In the genomic region with DNA sequence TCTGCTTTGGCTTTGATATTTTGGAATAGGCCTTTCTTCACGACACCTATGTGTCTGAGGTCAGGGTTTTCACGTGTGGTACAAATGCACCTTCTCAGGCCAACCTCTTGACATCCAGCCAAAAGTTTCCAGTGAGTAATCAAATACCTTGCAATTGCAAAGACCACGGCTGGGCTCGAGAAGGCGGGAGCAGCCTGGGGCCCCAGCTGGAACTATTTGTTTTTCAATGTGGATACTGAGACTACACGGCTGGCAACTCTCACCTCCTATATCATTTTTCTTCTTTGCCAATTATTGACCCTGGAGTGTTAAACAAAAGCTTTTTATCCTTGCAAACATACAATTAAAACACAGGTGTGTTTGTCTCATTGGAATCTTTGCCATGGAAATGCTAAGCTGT, we compare ENCODE assay signal across 20 mouse cellular contexts.
"Had no signal": no experiment of that assay in that cellular context is flagged by ENCODE, and none has a peak within 500 bp of the region (broad histone marks: within the 10 kb centered on the region; RNA-seq: fewer than 3 reads in every experiment).

No protein-coding gene starts in this region.

- H3K9me3 ChIP-seq: limb, embryonic 12.5 days; limb, embryonic 15.5 days; lung, embryonic 15.5 days; midbrain, embryonic 10.5 days; midbrain, embryonic 13.5 days; neural tube, embryonic 13.5 days had no signal

- ATAC-seq: inflammation-experienced regulatory T-cells, adult 6 months; intestine, embryonic 16.5 days; liver, postnatal 0 days; midbrain, embryonic 13.5 days; midbrain, embryonic 16.5 days had no signal

- H3K9ac ChIP-seq: limb, embryonic 12.5 days; limb, embryonic 15.5 days; liver, embryonic 14.5 days; liver, postnatal 0 days; lung, embryonic 15.5 days; midbrain, embryonic 13.5 days; neural tube, embryonic 13.5 days had no signal

- H3K4me1 ChIP-seq: limb, embryonic 12.5 days; limb, embryonic 15.5 days; lung, embryonic 15.5 days; megakaryocyte, embryonic 14.5 days; midbrain, embryonic 10.5 days; midbrain, embryonic 13.5 days; neural tube, embryonic 13.5 days had no signal

- H3K36me3 ChIP-seq: limb, embryonic 12.5 days; limb, embryonic 15.5 days; lung, embryonic 15.5 days; midbrain, embryonic 10.5 days; midbrain, embryonic 13.5 days; neural tube, embryonic 13.5 days had no signal

- H3K27me3 ChIP-seq: limb, embryonic 12.5 days; limb, embryonic 15.5 days; lung, embryonic 15.5 days; megakaryocyte, embryonic 14.5 days; midbrain, embryonic 13.5 days; neural tube, embryonic 13.5 days had no signal

- H3K4me3 ChIP-seq: limb, embryonic 12.5 days; limb, embryonic 15.5 days; lung, embryonic 15.5 days; megakaryocyte, embryonic 14.5 days; midbrain, embryonic 10.5 days; midbrain, embryonic 13.5 days; myocyte; neural tube, embryonic 13.5 days had no signal

- H3K4me2 ChIP-seq: limb, embryonic 12.5 days; limb, embryonic 15.5 days; liver, embryonic 11.5 days; lung, embryonic 15.5 days; midbrain, embryonic 13.5 days; neural tube, embryonic 13.5 days had no signal

- DNase-seq: kidney, adult 18-20 months; kidney, adult 9 months; kidney, postnatal 25 days; left cerebral cortex, postnatal 4 days; liver, postnatal 0 days; thymus, postnatal 25 days had no signal

- H3K27ac ChIP-seq: kidney, postnatal 0 days; limb, embryonic 12.5 days; limb, embryonic 15.5 days; liver, embryonic 14.5 days; lung, embryonic 15.5 days; midbrain, embryonic 10.5 days; midbrain, embryonic 13.5 days; neural tube, embryonic 13.5 days had no signal
